Mouse (Mus musculus): ENCODE measurements around the gene Sh3bgrl2. TPM values are rescaled to one million over a fixed set of nuclear protein-coding genes. Genes with fewer than 3 reads are reported as not detected.

Sh3bgrl2 gene
- total RNA-seq, 2 experiments from 2014 or later = 26.8 to 28.1 TPM

DNA sequence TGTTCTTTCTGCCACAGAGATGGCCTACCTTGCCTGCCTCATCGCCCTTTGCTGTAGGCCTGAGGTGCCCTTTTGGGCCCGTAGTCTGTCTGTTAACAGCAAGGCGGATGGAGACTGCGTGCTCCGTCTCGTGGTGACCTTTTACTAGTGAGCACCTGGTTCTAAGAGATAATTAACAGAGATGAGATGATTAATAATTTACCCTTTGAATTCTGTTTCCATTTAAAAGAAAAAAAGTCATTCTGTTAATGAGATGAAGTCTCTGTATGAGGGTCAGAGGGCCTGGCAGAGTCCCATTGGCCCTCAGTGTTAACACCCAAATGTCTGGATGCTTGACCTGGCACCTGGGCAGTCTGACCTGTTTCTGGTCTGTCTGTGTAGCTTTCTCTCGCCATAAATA, 14.8 kb downstream of the Sh3bgrl2 start:
- DNase-seq = no peak

DNA sequence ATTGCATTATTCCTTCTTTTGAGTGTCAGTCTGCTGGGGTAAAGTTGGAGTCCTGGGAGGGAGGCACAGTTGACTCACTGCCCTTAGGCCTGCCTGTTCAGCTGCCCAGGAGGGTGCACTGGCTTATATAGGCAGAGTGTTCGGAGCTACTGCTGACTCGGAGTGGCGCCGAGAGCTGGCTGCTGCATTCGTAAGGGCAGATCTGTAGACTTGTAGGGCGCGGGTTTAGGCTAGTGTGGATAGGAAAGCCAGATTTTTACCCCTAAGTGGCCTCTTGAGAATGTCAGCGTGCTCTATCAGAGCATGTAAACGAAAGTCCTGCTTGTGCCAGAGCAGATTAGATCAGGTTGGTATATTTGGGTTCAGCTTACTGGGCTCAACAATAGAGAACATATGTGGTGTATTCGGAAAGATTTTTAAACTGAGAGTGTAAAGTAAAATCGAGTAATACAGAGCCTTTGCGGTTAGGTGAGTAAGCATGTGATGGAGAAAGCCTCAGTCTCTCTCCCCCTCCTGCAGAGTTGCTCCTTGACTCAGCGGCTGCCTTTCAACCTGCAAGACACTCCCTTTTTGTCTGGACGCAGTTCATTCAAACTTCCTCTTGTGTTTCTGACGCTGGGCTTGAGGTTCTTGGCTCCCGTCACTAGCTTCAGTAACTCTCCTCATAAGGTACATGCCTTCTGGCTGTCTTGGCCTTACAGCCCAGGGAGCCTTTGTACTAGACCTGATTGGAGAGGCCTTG, 15.9 kb downstream of the Sh3bgrl2 start:
- DNase-seq = no peak

DNA sequence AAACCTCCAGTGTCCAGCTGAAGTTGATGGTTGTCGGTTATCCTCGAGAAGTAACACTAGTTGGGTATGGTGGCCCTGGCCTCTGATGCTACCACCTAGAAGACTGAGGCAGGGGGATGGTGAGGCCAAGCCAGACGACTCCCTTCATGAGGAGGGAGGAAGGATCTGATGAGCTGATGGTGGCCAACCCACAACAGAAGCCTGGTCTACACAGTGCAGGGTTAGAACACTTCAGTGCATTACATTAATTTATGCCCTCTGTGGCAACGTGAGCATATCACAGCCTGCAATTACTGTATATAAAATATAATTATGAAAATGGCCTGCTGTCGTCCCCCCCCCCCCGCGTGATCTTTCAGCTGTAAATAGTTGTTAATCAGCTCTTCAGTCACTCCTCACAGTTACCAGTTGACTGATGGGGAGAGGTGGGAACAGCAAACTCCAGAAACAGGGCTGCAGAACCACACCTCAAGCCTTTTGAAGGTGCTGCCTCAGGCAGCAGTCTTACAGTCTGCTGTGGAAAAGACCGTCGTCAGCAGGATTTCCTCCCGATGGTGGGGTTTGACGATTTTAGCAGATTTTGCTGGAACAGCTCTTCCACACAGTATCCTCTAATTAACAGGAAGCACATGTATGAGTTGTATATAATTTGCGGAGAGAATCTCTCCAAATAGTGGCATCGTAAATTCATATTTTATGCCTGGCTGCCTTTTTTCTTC, 17.0 kb downstream of the Sh3bgrl2 start:
- no peak for DNase-seq

DNA sequence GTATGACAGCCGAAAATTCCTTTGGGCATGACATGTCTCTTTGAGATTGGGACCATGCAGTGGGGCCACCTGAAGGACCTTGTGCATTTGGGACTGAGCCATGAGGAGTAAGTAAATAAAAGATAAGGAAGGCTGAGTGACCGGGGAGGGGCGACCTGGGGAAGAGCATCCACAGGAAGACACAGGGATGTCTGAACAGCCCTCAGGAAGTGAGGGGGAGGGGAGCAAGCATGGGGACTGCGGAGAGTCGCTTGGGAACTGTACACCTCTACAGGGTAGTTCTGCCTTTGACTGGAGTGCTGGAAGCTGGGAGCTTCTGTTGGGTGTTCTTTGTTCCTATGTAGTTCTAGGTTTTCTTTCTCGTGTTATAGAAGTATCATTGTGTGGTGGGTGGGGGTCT, 18.0 kb downstream of the Sh3bgrl2 start:
- DNase-seq = no peak

DNA sequence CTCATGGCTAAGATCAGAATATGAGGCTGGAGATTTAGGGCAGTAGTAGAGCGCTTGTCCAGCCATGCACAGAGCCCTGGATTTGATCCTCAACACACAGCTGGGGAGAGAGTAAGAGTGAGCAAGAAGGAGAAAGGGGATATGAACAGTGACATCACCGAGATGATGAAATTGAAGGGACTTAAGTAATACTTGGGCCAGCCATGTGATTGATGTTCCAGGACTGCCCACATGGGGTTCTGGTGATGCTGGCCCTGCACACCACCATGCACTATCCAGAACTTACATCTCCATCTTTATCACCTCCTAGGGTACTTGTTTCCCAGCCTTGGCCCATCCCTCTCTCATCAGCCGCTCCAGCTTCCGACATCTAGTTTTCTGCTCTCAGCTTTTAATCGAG, 20.0 kb downstream of the Sh3bgrl2 start:
- DNase-seq = no peak

DNA sequence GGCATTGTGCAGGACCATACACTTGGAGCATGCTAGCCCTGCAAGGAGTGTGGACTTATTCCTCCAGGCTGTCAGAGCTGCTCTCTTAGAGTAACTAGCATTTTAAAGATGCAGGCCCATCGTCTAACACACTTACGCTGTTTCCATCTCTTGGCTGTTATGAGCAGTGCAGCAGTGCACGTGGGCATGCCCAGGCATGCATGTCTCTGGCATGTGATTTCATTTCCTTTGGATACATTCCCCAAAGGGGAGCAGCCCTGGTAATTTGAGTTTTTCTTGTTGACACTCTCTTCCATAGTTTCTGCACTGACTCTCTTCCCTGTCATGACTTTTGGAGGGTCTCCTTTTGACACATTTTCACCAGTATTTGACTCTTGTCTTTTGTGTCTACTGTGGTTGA, 20.8 kb downstream of the Sh3bgrl2 start:
- DNase-seq = no peak

DNA sequence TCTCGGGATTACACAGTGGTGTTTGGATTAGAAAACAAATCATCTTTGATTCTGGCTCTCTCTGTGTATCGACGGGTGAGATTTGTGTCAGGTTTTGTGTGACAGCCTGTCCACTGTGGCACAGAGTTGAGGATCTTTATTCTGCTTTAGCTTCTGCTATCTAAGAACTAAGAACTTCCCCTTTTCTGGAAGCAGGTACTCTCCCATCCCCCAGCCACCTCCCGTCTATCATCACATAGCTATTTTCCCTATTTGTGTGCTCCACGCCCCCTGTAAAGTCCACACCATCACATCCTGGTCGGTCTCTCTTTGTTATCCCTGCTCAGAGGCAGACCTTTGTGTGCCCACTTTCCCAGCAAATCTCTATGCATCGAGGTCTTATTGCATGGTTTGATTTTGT, 21.8 kb downstream of the Sh3bgrl2 start:
- DNase-seq = no peak

DNA sequence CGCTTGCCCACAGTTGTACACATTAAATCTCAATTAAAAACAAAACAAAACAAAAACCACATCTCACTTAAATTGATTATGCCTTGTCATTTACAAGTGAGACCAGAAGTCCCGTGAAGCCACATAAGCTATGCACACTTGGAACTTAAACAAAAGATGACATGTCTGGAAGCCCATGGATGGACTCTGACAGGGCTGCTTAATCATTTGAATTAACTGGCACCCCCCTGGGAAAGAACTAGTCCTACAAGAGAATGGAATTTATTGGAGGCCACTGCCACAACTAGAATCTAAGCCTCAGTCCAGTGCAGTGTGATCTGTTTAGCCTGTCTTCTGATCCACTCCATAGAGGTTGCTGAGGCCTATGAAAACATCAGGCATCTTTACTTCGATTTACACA, 23.2 kb downstream of the Sh3bgrl2 start:
- no peak for DNase-seq

DNA sequence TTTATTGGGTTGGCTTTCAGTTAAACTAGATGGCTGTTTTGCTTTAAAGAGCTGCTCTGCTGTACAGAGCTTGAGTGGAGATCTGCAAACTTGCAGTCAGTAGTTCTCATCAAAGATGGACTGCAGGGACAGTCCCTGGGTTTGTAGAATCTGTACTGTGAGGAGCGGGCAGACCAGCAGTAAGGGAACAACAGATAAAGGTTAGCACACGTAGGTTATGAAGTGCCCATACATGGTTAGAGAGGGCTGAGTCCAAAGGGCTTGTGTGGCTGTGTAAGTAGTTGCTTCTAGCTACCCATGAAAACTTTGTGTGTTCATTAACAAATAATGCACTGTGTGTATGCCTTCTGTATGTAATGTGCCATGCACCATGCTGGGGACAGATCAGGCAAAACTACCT, 24.2 kb downstream of the Sh3bgrl2 start:
- no peak for DNase-seq

DNA sequence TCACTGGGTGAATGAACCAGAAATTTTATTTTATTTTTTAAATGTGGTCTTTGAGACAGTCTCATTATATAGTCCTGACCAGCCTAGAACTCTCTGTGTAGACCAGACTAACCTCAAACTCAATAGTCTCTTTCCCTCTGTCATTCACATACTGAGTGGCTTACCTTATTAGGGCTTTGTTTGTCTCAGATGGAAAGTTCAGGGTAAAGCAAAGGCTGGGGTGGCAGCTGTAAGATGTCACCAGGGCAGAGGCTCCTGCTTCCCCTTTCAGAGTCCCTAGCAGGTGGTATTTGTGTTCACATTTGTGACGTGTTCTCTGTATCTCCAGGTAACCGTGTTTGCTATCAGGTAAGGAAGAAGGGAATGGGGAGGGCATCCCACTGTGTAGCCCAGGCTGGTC, 24.7 kb downstream of the Sh3bgrl2 start:
- no peak for DNase-seq

DNA sequence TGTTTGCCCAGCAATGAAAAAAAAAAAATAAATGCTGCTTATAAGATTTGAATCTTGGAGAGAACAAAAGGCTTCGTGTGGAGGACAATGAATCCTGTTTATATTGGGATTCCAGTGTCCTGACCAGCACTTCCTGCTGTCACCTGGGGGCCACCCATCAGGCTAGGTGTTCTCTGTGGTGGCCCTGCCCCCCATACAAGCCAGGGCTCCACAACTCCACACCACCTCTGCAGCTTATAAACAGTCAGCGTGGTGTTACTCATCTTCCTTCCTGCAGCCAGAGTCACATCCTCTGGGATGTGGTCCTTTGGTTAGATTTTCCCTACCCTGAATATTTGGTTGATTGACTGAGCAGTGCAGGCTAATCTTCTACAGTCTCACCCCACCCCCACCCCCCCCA, 25.5 kb downstream of the Sh3bgrl2 start:
- no peak for DNase-seq

DNA sequence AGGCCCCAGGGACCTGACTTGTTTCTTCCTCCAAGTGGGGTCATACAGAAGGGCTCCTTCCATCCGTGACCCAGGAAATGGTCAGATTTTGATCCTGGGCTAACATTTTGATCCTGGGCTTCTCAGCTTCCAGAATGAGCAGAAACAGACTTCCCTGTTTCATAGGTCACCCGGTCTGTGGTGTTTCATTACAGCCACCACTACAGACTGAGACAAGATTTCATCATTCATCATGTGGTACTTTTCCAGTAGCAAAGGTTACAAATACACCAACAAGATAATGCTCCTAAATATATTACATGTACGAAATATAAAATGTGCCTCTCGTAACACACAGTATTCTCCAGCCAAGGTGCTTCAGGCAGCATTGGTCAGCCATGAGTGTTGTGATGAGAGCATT, 27.3 kb downstream of the Sh3bgrl2 start:
- no peak for DNase-seq

DNA sequence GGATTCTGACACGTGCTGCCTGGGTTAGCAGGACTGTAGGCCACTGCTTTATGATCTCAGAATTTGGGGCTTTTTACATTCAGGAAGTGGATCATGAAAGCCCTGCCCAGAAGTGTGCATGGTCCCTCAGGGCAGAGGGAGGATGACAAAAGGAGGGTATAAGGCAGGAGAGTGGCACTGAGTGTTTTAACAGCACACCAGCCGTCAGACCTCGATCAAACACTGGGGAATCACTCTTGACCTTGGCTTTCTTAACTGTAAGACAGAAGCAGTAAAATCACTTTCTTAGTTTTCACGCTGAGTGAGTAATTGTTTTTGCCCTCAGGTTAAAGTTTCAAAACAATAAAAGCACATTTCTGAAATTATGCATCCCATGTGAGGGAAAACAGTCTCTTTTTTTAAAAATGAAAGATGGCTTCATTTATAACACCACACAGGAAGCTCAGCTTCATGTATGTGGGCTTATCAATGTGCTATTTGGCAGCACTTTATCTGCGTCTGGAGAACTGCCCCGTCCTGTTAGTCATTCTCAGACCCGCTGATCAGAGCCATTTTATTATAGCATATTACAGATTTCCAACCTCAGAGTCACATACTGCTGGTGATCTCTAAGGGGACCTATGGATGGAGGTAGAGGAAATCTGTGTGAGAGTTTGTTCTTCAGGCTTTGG, 28.0 kb downstream of the Sh3bgrl2 start:
- no peak for DNase-seq

DNA sequence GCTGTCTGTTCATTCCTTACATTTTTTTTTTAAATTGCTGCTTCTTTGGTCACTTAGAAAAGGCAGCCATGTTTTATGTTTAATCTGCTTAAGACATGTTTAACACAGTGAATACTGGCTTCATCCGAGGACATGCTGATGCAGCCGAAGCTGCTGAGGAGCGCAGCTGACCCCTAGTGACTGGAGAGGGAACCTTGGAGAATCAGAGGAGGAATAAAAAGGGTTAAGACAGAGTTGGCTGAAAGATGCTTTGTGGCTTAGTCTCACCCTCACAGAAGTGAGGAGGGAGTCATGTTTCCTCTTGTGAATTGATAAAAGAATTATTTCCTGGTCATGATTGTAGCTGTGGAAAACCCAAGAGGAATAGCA, 28.5 kb downstream of the Sh3bgrl2 start:
- DNase-seq = no peak

DNA sequence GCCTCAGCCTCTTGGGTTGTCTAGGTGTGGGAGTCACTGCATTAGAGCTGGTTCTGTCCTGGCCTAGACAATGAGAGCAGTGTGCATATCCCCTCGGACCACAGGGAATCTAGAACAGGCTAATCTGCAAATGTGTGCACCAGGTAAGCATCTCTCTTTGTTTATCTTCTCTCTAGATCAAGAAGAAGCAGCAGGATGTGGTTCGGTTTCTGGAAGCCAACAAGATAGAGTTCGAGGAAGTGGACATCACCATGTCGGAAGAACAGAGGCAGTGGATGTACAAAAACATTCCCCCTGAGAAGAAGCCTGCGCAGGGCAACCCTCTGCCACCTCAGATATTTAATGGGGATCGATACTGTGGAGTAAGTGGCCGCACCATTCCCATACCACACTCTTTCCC, 29.1 kb downstream of the Sh3bgrl2 start:
- DNase-seq = no peak

DNA sequence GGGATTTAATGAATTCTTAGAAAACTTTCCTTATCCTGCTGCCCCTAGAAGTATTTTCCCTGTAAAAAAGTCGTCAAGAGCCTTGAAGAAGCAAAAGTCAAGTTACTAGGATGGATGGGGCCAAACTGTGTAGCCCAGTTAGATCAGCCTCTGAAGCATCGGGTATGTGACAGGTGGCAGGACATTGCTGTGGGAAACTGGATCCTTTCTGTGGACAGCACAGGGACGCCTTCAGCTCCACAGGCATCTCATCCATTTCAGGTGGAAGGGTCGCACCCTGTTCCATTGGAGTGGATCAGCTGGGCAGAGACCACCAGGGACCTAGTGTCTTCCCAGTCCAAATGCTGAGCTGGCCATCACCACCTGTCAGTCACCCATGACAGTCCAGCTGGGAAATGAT, 30.9 kb downstream of the Sh3bgrl2 start:
- no peak for DNase-seq

DNA sequence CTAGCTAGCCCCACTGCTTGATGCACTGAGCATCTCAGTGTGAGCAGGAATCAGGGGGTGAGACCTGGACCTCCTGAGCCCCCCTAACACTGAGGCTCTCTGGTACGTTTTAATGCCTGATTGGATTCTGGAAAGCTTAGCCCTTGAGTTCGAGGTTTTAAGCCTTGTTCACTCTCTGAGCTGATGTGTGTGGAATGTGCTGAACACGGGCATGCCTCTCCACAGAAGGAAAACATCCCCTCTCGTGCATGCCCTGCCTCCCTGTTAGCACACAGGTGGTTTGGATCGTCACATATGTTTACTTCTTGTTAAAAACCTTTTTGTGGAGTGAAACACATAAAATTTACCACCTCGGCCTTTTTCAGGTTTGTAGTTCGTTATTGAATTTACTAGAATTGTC, 34.6 kb downstream of the Sh3bgrl2 start:
- no peak for DNase-seq

DNA sequence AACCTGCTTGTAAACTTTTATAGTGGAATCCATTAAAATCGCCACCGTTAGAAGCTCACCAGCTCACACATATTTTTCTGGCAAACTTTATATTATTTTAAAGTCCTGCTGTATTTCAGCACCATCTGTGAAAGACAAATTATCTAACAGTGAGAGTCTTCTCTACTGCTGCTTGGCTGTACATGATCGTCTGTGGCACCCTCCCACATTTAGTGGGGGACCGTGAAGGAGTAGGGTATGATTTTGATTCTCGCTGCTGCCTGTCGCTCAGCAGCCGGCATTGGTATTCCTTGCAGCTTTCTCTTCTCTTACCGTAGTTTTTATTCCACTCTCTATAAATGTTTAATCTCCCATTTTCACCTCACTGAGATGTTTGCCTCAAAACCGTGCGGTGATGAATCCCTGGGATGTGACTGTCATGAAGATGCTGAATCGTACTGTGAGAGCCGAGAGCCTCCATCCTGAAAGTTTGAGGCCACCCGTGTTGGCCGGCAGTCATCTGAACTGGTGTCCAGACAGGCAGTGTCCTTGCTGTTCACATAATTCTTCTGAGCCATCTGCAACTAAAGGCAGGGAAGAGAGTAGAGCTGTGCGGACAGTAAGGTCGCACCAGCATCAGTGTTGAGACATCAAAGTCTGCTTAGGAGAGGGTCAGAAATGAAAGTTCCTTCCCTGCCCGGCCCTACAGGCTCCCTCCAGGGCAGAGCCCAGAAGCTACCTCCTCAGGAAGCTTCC, 38.4 kb downstream of the Sh3bgrl2 start:
- DNase-seq = no peak

DNA sequence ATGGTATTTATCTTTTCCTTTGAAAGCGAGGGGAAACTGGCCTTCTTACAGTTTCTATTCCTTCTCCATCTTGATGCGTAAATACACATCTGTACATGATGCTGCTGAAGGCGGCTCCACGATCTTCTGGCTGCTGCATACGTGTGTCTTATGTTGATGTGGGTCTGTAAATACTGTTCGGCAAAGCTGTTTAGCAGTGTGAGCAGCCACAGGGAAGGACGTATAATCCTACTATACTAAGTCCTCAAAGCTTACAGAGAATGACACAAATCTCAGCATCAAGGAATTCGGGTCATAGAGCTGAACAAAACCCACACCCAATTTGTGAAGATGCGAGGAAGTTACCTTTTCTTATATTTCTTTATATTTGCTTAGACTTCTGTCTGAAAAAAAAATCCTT, 39.0 kb downstream of the Sh3bgrl2 start:
- DNase-seq = no peak

DNA sequence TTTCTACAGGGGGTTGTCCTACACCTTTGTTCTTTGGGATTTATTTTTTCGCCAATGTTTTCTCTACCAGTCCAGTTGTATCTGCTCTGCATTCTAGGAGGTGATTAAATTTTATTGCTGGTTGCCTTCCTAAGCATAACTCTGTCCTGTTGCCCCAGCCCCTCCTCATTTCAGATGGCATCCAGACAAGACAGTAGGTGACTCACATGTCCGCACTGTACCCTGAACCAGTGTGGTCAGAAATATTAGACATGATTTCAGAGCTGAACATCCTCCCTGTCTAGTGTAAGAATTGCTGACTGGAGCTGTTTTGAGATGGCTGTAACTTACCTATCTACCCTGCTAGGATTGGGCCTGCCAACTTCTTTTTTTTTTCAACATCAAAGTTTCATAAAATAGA, 40.9 kb downstream of the Sh3bgrl2 start:
- no peak for DNase-seq

DNA sequence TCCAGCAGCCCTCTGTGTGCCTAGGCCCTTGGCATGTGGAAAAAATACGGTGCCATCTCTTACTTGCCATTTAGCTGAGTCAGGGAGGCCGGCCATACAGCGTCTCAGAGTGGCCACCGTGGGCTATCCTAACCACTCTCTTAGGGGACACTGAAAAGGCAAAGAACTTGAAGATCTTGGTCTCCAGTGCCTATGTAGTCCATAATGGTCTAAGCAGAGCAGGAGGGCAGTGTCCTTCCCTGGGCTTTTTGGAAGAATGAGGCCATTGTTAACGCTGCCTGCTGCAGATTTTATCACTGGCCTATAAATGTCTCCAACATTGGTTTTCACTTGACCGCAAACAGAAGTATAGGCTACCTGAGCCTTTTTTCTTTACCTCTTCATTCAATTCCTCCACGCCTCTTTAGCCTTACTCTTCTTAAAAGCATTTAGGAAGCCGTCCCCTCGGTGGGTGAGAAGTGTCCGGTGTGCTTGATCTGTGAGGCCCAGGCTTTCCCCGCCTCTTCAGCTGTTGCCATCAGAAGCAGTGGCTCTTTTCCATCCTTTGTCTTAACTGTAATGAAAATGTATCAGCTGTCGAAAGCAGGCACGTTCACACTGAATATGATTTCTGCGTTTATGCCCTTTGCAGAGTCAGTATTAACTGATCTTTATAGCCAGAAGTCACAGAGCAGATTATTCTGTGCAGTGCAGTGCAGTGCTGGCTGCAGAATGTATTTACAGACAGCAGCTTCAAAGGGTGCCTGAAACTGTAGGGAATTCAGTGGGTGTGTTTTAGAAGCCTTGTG, 41.7 kb downstream of the Sh3bgrl2 start:
- no peak for DNase-seq

DNA sequence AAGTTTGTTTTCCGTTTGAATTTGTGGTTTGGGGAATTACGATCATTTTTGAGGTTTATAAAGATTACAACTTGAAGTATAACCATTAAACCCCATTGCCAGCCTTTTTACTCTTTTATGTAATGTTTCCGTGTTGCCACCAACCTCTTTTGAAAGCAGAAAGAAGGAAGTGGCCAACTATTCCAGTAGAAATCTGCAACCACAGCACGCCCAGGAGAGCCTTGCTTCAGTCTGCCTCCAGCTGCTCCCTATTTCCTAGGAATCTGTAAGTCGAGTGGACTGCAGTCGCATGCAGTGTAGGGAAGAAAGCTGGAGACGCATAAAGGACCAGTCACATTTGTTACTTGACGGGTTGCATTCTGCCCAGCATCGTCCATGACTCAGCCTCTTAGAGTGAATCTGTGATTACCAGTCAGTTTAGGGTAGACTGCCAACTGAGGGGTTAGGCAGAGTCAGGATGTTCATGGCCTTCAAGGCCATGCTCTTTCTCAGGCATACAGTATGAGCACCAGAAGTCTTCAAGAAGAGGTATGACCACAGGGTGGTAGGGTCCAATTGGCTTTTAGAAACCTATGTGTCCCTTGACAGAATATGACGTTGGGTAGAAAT, 43.8 kb downstream of the Sh3bgrl2 start:
- DNase-seq = no peak
